Mouse (Mus musculus) neural tube, embryonic 13.5 days (tissue): ENCODE data around the gene Gja6. TPM values are rescaled to one million over a fixed set of nuclear protein-coding genes. Genes with fewer than 3 reads are reported as not detected.

ENCODE experiments used
- ATAC-seq: fragments of 200-750 bp; cut with Nextera tagmentation; 2 replicates; pipeline ENCODE4 v1.8.0; 2017; ENCODE audit warnings: low read depth, mild to moderate bottlenecking, moderate TSS enrichment, moderate library complexity
- H3K27ac ChIP-seq: fragments of 300-500 bp; sonication (generic); replicated peaks from 2 replicates; pipeline ENCODE4 v1.5.1; 2015; ENCODE audit warnings: moderate library complexity, mild to moderate bottlenecking, inconsistent platforms
- H3K27me3 ChIP-seq: fragments of 300-500 bp; sonication (generic); 2 replicates; pipeline ENCODE4 v1.6.1; 2015; ENCODE audit warnings: mild to moderate bottlenecking, inconsistent platforms
- H3K36me3 ChIP-seq: fragments of 300-500 bp; sonication (generic); 2 replicates; pipeline ENCODE4 v1.6.1; 2015; ENCODE audit warnings: mild to moderate bottlenecking, inconsistent platforms
- H3K4me1 ChIP-seq: fragments of 300-500 bp; sonication (generic); replicated peaks from 2 replicates; pipeline ENCODE4 v1.6.1; 2015; ENCODE audit warnings: inconsistent platforms
- H3K4me2 ChIP-seq: fragments of 300-500 bp; sonication (generic); 2 replicates; pipeline ENCODE4 v1.6.1; 2015; ENCODE audit warnings: inconsistent platforms, mild to moderate bottlenecking, moderate library complexity
- H3K4me3 ChIP-seq: fragments of 300-500 bp; sonication (generic); 2 replicates; pipeline ENCODE4 v1.5.1; 2015; ENCODE audit warnings: mild to moderate bottlenecking, inconsistent platforms
- H3K9ac ChIP-seq: fragments of 300-500 bp; sonication (generic); 2 replicates; pipeline ENCODE4 v1.6.1; 2015; ENCODE audit warnings: moderate library complexity, mild to moderate bottlenecking, inconsistent platforms
- H3K9me3 ChIP-seq: fragments of 300-500 bp; sonication (generic); 2 replicates; pipeline ENCODE4 v1.6.1; 2016; ENCODE audit warnings: inconsistent platforms
- WGBS: fragments of 180-500 bp; shearing (Covaris S2); methylation state at CpG from one replicate; pipeline ENCODE4 v1.1.7; 2015; 5-methylcytosine and 5-hydroxymethylcytosine counted together
- polyA plus RNA-seq: library from polyadenylated mRNA; unstranded; fragments of >200 nt; fragmentation: Nextera tagmentation; extraction: Ambion mirVana; gene quantifications from 2 replicates; pipeline ENCODE4 v1.2.1, GENCODE M21; 2015

Gja6 gene
- polyA plus RNA-seq, 1 experiment from 2014 or later, result 0.10 TPM

DNA sequence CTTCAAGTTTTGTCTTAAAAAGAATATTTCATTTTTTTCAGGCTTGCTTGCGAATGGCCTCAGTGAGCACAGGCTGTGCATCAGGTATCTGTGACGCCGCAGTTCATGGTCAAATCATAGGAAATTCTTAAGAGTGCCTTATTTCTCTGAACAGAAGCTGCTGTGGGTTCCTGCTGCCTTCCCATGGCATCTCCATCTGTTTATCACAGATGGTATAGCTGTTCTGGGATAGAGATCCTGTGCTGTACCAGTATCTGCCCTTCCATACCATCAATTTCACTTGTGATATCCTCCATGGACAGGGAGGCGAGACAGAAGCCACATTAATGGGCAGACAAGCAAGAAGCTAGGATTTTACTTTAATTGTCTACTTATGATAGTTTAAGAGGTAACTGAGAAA lies 40.3 kb downstream of the Gja6 start:
- H3K27me3 ChIP-seq, result peaks cover 61% of the 10 kb centered on the region
- no peak overlapping the region for H3K4me2 ChIP-seq
- H3K27ac ChIP-seq, result no peak overlapping the region
- no peaks in the 10 kb centered on the region; the same call in 1 of the 2 replicates for H3K4me1 ChIP-seq
- no peak overlapping the region for H3K4me3 ChIP-seq
- no peak for ATAC-seq
- H3K36me3 ChIP-seq, result no peaks in the 10 kb centered on the region
- no peaks in the 10 kb centered on the region for H3K9me3 ChIP-seq
- 92% methylated on average over 4 of the region's 4 CpGs for WGBS
- no peak overlapping the region for H3K9ac ChIP-seq

GRCm38 (mm10) chrX:160865022-160865421 lies 41.8 kb downstream of the Gja6 start:
- Histone ChIP-seq H3K9ac (no peak overlapping the region), H3K27me3 (peaks cover 56% of the 10 kb centered on the region), H3K4me1 (no peaks in the 10 kb centered on the region; the same call in 1 of the 2 replicates), H3K4me2 (no peak overlapping the region), H3K4me3 (no peak overlapping the region), H3K27ac (no peak overlapping the region), H3K9me3 (no peaks in the 10 kb centered on the region), H3K36me3 (no peaks in the 10 kb centered on the region)
- 62% methylated on average over 4 of the region's 4 CpGs for WGBS
- no peak for ATAC-seq

DNA sequence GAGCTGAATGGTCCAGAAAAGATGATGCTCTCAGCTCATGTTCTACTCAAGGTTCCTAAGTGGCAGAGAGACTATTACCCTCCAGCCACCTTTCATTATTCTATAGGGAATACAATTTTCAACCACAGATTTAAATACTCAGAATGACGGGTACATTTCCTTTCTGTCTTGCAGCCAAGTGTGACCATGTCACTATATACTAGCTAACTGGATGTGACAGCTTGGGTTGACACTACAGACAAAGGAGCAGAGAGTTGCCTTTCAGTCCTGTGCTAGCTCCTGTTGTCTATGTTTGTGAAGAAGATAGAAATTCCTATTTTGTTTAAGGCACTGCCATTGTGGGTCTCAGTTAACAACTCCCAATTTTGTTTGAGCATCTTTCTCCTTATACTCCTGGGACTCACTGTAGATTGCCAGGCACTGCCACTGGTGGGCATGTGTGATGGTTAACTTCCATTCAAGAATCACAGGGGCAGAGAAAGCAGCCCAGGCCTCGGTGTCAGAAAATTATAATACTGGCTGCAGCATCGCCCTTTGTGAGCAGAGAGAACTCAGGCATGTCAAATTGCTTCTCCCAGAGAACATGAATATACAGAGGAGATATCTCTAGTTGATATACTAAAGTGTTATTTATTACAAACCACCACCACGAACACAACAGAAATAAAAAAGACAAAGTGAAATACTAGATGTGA lies 43.0 kb downstream of the Gja6 start:
- H3K27me3 ChIP-seq, result peaks cover 53% of the 10 kb centered on the region
- H3K27ac ChIP-seq, result no peak overlapping the region
- no peak overlapping the region for H3K4me2 ChIP-seq
- WGBS, result 66% methylated on average over 4 of the region's 4 CpGs
- H3K4me1 ChIP-seq, result no peaks in the 10 kb centered on the region; the same call in 1 of the 2 replicates
- H3K4me3 ChIP-seq, result no peak overlapping the region
- H3K36me3 ChIP-seq, result no peaks in the 10 kb centered on the region
- H3K9me3 ChIP-seq, result no peaks in the 10 kb centered on the region
- ATAC-seq, result no peak
- H3K9ac ChIP-seq, result no peak overlapping the region

Other genes starting within 250 kb of the Gja6 start
- 21.0 and 28.5 TPM in 2 replicates for gene Ppef1, start 171.3 kb downstream of the Gja6 start, polyA plus RNA-seq
- gene Rs1, start 139.0 kb downstream of the Gja6 start, polyA plus RNA-seq, result 0.03 TPM in 1 of 2 replicates, not detected in the other
- 3.2 and 3.6 TPM in 2 replicates for gene Cdkl5, start 87.7 kb upstream of the Gja6 start, polyA plus RNA-seq
- 1.2 and 1.5 TPM in 2 replicates for gene Scml2, start 210.1 kb upstream of the Gja6 start, polyA plus RNA-seq